Mouse (Mus musculus) forebrain, embryonic 15.5 days (tissue): ENCODE results near the gene Fanci. TPM values are rescaled to one million over a fixed set of nuclear protein-coding genes. Genes with fewer than 3 reads are reported as not detected.

Source experiments
- ATAC-seq: fragments of 200-750 bp; cut with Nextera tagmentation; replicated peaks from 2 replicates; pipeline ENCODE4 v1.8.0; 2017; ENCODE audit warnings: mild to moderate bottlenecking, moderate TSS enrichment, moderate library complexity
- H3K27ac ChIP-seq: fragments of 300-500 bp; sonication (generic); replicated peaks from 2 replicates; pipeline ENCODE4 v1.5.1; 2015; ENCODE audit warnings: mild to moderate bottlenecking, inconsistent platforms
- H3K27me3 ChIP-seq: fragments of 300-500 bp; sonication (generic); 2 replicates; pipeline ENCODE4 v1.6.1; 2015; ENCODE audit warnings: inconsistent platforms
- H3K36me3 ChIP-seq: fragments of 300-500 bp; sonication (generic); 2 replicates; pipeline ENCODE4 v1.6.1; 2015; ENCODE audit warnings: mild to moderate bottlenecking, inconsistent platforms
- H3K4me1 ChIP-seq: fragments of 300-500 bp; sonication (generic); 2 replicates; pipeline ENCODE4 v1.6.1; 2015; ENCODE audit warnings: inconsistent platforms
- H3K4me2 ChIP-seq: fragments of 300-500 bp; sonication (generic); replicated peaks from 2 replicates; pipeline ENCODE4 v1.6.1; 2015; ENCODE audit warnings: mild to moderate bottlenecking, inconsistent platforms
- H3K4me3 ChIP-seq: fragments of 300-500 bp; sonication (generic); 2 replicates; pipeline ENCODE4 v1.5.1; 2015; ENCODE audit warnings: mild to moderate bottlenecking, inconsistent platforms
- H3K9ac ChIP-seq: fragments of 300-500 bp; sonication (generic); replicated peaks from 2 replicates; pipeline ENCODE4 v1.6.1; 2015; ENCODE audit warnings: mild to moderate bottlenecking, inconsistent platforms
- H3K9me3 ChIP-seq: fragments of 300-500 bp; sonication (generic); 2 replicates; pipeline ENCODE4 v1.6.1; 2016; ENCODE audit warnings: inconsistent platforms
- WGBS: fragments of 180-500 bp; shearing (Covaris S2); methylation state at CpG from one replicate; pipeline ENCODE4 v1.1.7; 2015; ENCODE audit warnings: mixed read lengths; 5-methylcytosine and 5-hydroxymethylcytosine counted together
- polyA plus RNA-seq: library from polyadenylated mRNA; unstranded; fragments of >200 nt; fragmentation: Nextera tagmentation; extraction: Ambion mirVana; gene quantifications from 2 replicates; pipeline ENCODE4 v1.2.1, GENCODE M21; 2015

Fanci gene
- polyA plus RNA-seq, 1 experiment from 2014 or later, result 5.8 TPM

- Histone ChIP-seq H3K27me3 (no peaks in the 10 kb centered on the region), H3K9ac (peak overlapping the region; percentile 100), H3K4me2 (peak overlapping the region; percentile 92), H3K4me3 (peak overlapping the region; percentile 85), H3K27ac (peak overlapping the region; percentile 98), H3K4me1 (peaks cover 35% of the 10 kb centered on the region), H3K36me3 (no peaks in the 10 kb centered on the region), H3K9me3 (no peaks in the 10 kb centered on the region)
- whole genome bisulfite sequencing, result 3% methylated on average over 20 of the region's 20 CpGs
- ATAC-seq, result peak; percentile 18; the same call in 1 of the 2 replicates
These were observed 106.0 kb downstream of the Fanci start for GRCm38 (mm10) chr7:79497701-79498115.

- H3K4me1 ChIP-seq, result peaks cover 42% of the 10 kb centered on the region
- peak overlapping the region; percentile 92 for H3K4me2 ChIP-seq
- no peaks in the 10 kb centered on the region for H3K27me3 ChIP-seq
- H3K27ac ChIP-seq, result peak overlapping the region; percentile 98
- ATAC-seq, result no peak
- H3K36me3 ChIP-seq, result no peaks in the 10 kb centered on the region
- 3% methylated on average over 6 of the region's 6 CpGs for WGBS
- H3K4me3 ChIP-seq, result peak overlapping the region; percentile 85
- H3K9me3 ChIP-seq, result no peaks in the 10 kb centered on the region
- peak overlapping the region; percentile 100 for H3K9ac ChIP-seq
These were observed 106.6 kb downstream of the Fanci start for GRCm38 (mm10) chr7:79498356-79498755.

DNA sequence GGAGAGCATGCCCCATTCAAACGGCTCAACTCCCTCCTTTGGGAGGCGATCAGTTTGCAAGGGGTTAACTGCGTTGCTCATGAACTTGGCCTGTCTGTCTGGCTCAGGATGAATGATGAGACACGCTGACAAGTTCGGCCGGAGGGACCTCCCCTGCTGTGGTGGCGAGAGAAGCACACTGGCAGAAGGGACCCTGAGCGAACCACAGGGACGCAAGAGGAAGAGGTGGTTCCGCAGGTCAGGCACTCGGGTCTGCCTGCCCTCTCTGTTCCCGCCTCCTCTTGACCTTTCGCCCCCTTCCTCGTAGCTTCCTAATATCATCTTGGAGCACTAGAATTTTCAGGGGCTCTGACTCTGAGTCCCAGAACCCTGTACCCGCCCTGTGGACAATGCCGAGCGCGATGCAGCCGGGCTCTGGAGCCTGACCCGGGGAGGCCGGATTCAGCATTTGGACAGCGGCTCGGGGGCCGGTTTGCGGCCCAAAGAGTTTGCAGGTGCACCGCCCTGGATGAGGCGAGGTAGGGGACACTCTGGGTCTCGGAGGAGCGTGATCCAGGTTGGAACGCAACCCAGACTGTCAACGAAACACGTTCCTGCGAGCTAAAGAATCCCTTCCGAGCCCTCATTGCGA is 107.4 kb downstream of the Fanci start:
- ATAC-seq, result no peak
- peak overlapping the region; percentile 100 for H3K9ac ChIP-seq
- H3K27ac ChIP-seq, result peak overlapping the region; percentile 98
- no peaks in the 10 kb centered on the region for H3K9me3 ChIP-seq
- H3K4me1 ChIP-seq, result peaks cover 45% of the 10 kb centered on the region
- peak overlapping the region; percentile 92 for H3K4me2 ChIP-seq
- WGBS, result under 1% methylated on average over 35 of the region's 35 CpGs
- H3K4me3 ChIP-seq, result peak overlapping the region; percentile 85
- no peaks in the 10 kb centered on the region for H3K27me3 ChIP-seq
- H3K36me3 ChIP-seq, result no peaks in the 10 kb centered on the region

Other genes starting within 250 kb of the Fanci start
- 166 and 192 TPM in 2 replicates for gene Mfge8, start 242.9 kb upstream of the Fanci start, polyA plus RNA-seq
- 23.1 and 24.0 TPM in 2 replicates for gene Abhd2, start 118.7 kb upstream of the Fanci start, polyA plus RNA-seq
- gene Rlbp1, start 4.9 kb upstream of the Fanci start, polyA plus RNA-seq, result 85.6 and 86.8 TPM in 2 replicates
- 32.9 and 35.8 TPM in 2 replicates for gene Polg, start 74.4 kb downstream of the Fanci start, polyA plus RNA-seq
- gene Rhcg, start 225.7 kb downstream of the Fanci start, polyA plus RNA-seq, result 1.8 and 3.9 TPM in 2 replicates